Mouse (Mus musculus) C2C12 (cell line): Measurements from ENCODE around the gene Xylt2.

Source experiments
- CEBPB ChIP-seq: IDR thresholded peaks from one replicate; pipeline ENCODE4 v1.6.1; 2011; ENCODE audit warnings: low read depth, mild to moderate bottlenecking, control low read depth, moderate library complexity
- CTCF ChIP-seq: IDR thresholded peaks from one replicate; pipeline ENCODE4 v1.5.1; 2011; ENCODE audit not compliant: control insufficient read depth, insufficient read depth, insufficient read length
- FOSL1 ChIP-seq: IDR thresholded peaks from one replicate; pipeline ENCODE4 v1.8.0; 2011; ENCODE audit warnings: mild to moderate bottlenecking, low read length; ENCODE audit not compliant: poor library complexity, insufficient read depth, severe bottlenecking
- MAX ChIP-seq: IDR thresholded peaks from one replicate; pipeline ENCODE4 v1.6.1; 2011; ENCODE audit warnings: mild to moderate bottlenecking, control low read depth
- MYOD1 ChIP-seq: IDR thresholded peaks from one replicate; pipeline ENCODE4 v1.6.1; 2011; ENCODE audit warnings: low read depth; ENCODE audit not compliant: control insufficient read depth, insufficient read length
- MYOG ChIP-seq: IDR thresholded peaks from one replicate; pipeline ENCODE4 v1.6.1; 2011; ENCODE audit not compliant: control insufficient read depth, insufficient read length; ENCODE audit errors: extremely low read depth
- USF1 ChIP-seq: IDR thresholded peaks from one replicate; pipeline ENCODE4 v1.6.1; 2011; ENCODE audit warnings: low read depth, mild to moderate bottlenecking, control low read depth, moderate library complexity

- no peak for TF ChIP-seq CTCF
- no peak for TF ChIP-seq MAX
- TF ChIP-seq MYOD1: no peak
- no peak for TF ChIP-seq FOSL1
- no peak for TF ChIP-seq USF1
- TF ChIP-seq CEBPB: no peak
- TF ChIP-seq MYOG: no peak
These were observed 41.0 kb upstream of the Xylt2 start for GRCm38 (mm10) chr11:94718113-94718909.
